Mouse (Mus musculus) kidney, adult 2 months (tissue): ENCODE measurements at regions not wholly inside any gene's neighbourhood (a gene's known extent, or its start where the extent isn't known, plus 50 kb on each side); places are given as distances from the start of the nearest gene placed in this dataset.

ENCODE experiments used
- DNase-seq: peaks from one replicate; pipeline ENCODE4 v3.0.0; 2021
- H3K27ac ChIP-seq: fragments of 200-500 bp; 2 replicates; pipeline ENCODE4 v1.5.1; 2012; ENCODE audit warnings: low read depth, low read length, control low read depth, inconsistent platforms; ENCODE audit not compliant: insufficient read depth
- H3K27me3 ChIP-seq: fragments of 200-500 bp; replicated peaks from 2 replicates; pipeline ENCODE4 v1.6.1; 2012; ENCODE audit warnings: mild to moderate bottlenecking, moderate library complexity, low read length, inconsistent platforms; ENCODE audit not compliant: control insufficient read depth, insufficient read depth
- H3K36me3 ChIP-seq: fragments of 200-500 bp; 2 replicates; pipeline ENCODE4 v1.6.1; 2012; ENCODE audit warnings: mild to moderate bottlenecking, moderate library complexity, low read length, inconsistent platforms; ENCODE audit not compliant: control insufficient read depth, insufficient read depth
- H3K4me1 ChIP-seq: fragments of 200-500 bp; 2 replicates; pipeline ENCODE4 v1.6.1; 2011; ENCODE audit warnings: low read length; ENCODE audit not compliant: control insufficient read depth, insufficient read depth
- H3K4me3 ChIP-seq: fragments of 200-500 bp; 2 replicates; pipeline ENCODE4 v1.5.1; 2011; ENCODE audit warnings: mild to moderate bottlenecking, low read depth, low read length, control low read depth; ENCODE audit not compliant: insufficient read depth
- CTCF ChIP-seq: fragments of 200-500 bp; conservative IDR thresholded peaks from 2 replicates; pipeline ENCODE4 v1.5.1; 2011; ENCODE audit warnings: low read depth, mild to moderate bottlenecking, control low read depth, low read length, moderate library complexity, mixed read lengths; ENCODE audit not compliant: insufficient read depth, insufficient read length
- POLR2A ChIP-seq: fragments of 200-500 bp; IDR thresholded peaks from one replicate; pipeline ENCODE4 v1.6.1; 2011; ENCODE audit warnings: low read depth, low read length, control low read depth
- WGBS: fragments of 180-500 bp; shearing (Covaris S2); methylation state at CpG from one replicate; pipeline ENCODE4 v1.1.7; 2018; 5-methylcytosine and 5-hydroxymethylcytosine counted together

DNA sequence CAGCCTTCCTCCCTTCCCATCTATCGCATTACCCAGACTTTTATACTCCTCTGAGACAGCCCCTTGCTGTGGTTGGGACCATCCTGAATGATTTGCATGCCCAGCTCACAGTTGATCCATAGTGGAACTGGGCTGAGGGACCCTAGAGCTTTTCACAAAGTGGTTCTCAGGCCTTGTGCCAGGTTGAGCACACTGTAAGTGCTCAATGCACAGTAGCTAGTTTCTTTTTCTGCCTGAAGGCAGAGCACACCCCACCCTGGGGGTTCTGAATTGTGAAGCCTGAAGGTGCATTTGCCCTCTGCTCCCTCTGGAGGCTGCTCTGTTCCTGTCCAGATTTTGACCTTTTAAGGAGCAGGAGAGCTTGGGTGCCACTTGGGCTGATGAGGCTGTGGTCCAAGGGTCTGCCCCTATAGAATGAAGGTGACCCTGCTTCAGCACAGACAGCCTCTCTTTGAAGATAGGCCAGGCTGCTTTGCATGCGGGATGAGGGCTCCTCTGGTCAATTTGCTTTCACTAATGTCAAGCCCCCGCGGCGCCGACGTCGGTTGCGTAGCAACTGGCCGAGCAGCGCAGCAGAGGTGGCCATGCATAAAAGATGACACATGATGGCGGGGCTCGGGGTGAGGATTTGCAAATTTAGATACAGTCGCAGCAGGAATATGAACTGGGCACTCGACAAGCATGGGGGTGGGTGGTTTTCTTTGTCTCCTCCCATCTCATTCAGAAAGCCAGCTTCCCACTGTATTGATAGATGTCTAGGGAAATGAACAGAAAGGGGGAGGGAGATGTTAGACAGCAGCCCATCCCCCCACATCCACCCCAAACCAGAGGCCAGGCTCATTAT is 174.5 kb downstream of the Dmrta2 start:
- no peak for DNase-seq
- Histone ChIP-seq H3K27me3 (no peaks in the 10 kb centered on the region), H3K36me3 (no peaks in the 10 kb centered on the region), H3K4me1 (no peaks in the 10 kb centered on the region), H3K4me3 (no peak overlapping the region), H3K27ac (no peak overlapping the region)
- no peak for TF ChIP-seq POLR2A
- TF ChIP-seq CTCF: no peak
- WGBS: 17% methylated on average over 15 of the region's 15 CpGs
